Mouse (Mus musculus) kidney, adult 9 months (tissue): Measurements from ENCODE around the gene Mbd5.

Experiments
- DNase-seq: peaks from one replicate; pipeline ENCODE4 v3.0.0; 2022

Gene Mbd5

DNA sequence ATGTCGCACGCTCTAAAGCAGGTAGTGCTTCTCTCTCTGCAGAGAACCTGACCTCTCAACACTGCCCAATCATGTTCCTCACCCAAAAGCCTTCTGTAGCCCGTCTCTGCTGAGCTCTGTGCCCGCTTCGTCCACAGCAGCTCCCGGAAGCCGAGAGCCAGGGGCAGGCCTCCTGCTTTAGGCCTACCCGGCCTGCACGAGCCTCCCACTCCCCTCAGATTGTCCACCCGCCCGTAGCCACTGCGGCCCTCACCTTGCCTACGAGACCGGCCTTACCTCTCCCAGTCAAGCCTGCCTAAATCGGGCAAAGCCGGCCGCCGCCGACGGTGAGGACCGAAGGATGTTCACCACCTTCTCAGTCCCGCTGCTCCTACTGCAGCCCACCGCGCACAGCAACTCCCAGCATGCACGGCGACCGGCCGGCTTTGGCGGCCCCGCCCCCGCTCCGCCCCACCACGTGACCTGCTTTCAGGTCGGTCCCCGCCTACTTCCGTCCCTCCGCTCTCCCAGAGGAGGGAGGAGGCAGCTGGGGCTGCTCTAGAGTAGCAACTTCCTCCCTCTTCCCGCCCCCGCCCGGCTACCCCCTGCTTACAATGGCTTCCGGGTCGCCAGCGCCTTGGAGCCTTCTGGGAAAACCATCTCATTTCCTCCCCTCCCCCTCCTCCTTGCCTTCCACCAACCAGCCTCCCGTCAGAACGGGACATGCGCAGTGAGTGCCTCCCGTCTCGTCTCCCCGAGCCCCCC lies at the start of gene Mbd5:
Gene Mbd5 (plus strand): TSS at position 668 of the 744 bp plus-strand sequence.
- DNase-seq: peak; percentile 99

DNA sequence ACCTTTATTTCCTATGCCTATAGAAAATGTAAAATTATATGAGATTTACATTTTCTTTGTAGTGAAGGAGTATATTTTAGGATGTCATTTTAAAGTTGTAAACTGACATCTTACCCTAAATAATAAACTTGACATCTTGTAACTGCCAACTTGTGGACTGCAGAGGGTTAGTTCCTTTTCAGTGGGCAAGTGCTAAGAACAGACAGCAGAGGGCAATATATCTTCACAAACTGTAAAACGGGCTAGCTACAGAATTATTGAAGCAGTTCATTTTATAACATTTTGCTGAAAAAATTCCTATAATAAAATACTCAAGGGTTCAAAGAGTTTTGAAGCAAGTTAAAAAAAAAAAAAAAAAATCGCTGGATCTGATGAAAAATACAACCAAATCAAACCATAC lies 40.4 kb upstream of the Mbd5 start:
- DNase-seq: peak; percentile 21

DNA sequence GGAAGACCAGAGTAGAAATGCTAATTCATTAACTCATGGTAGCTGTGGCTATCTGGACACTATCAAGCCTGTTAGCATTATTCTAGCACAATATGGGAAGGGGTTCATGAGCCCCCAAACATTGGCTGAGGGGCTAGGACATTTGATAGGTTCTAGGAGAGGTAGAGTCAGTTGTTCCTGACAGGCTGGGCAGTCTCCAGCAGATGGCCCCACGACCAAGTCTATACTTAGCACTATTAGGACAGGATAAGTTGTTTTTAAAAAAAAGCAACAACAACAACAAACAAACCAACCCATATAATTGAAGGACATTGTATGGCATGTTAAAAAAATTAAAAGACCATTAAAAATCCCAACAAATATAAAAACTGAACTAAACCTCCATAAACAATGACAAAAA lies 35.1 kb upstream of the Mbd5 start:
- no peak for DNase-seq

- DNase-seq: no peak
Measured at GRCm38 (mm10) chr2:48915832-48916231, 33.5 kb upstream of the Mbd5 start.

- no peak for DNase-seq
Measured at GRCm38 (mm10) chr2:48935058-48935457, 14.2 kb upstream of the Mbd5 start.

GRCm38 (mm10) chr2:48947761-48948160 lies 1.5 kb upstream of the Mbd5 start:
- no peak for DNase-seq

GRCm38 (mm10) chr2:48949743-48950251 lies 489 bp downstream of the Mbd5 start:
- DNase-seq: peak; percentile 52

DNA sequence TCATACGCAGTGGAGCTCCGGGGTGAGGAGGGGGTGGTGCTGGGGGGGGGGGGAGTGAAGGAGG lies 776 bp downstream of the Mbd5 start, which contains the start of gene Orc4:
Gene Orc4 (minus strand): TSS at position 26 of the 64 bp plus-strand sequence.
- no peak for DNase-seq

GRCm38 (mm10) chr2:48950316-48950880 lies 1.1 kb downstream of the Mbd5 start:
- DNase-seq: no peak

GRCm38 (mm10) chr2:48956591-48956990 lies 7.3 kb downstream of the Mbd5 start:
- no peak for DNase-seq

DNA sequence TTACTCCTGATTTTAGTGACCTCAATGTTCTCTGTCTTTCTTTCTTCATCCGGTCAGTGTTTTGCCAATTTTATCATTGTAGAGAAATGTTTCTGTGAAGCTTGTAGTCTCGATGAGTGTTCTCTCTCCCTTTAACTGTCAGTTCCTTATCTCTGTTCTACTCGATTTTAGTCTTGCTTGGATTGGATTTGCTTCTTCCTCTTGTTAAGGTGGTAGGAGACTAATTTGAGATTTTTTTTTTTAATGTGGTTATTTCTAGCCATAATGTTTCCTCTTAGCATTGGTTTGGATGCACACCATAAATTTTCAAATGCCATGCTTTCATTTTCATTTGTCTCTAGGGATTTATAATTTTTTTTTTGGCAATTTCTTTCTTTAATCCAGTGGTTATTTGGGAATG lies 29.6 kb downstream of the Mbd5 start:
- DNase-seq: no peak

DNA sequence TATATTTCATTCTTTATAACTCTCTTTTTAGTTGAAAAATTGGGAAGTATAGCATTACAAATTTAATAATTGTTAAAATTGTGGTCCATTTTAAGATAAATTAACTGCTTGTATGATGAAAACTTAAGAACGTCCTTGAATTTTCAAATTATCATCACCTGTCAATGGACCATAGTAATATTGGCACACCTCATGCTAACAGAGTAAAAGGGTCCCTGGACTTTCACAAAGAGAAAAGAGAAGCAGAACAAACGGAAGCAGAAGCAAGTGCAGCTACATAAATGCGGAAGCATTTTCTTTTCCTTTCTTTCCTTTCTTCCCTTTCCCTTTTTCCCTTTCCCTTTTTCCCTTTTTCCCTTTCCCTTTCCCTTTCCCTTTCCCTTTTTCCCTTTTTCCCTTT lies 41.0 kb downstream of the Mbd5 start:
- DNase-seq: no peak

DNA sequence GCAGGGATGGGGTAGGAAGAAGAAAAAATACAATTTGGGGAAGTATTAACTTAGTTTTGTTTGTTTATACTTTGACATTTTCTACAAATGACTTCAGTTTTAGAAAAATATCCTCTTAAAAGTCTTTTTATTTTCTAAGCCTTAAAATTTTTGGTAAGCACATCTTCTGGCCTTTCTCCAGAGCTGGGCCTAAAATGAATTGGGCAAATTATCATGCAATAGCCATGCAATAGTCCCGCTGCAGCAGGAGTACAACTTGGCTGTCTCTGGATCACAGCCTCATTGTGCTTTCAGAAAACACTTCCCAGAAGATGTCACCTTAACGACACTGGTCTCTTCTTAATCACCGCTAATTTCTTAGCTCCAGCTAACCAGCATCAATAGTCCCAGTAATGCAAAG lies 91.2 kb downstream of the Mbd5 start:
- DNase-seq: no peak

GRCm38 (mm10) chr2:49050030-49050429 lies 100.7 kb downstream of the Mbd5 start:
- DNase-seq: no peak

DNA sequence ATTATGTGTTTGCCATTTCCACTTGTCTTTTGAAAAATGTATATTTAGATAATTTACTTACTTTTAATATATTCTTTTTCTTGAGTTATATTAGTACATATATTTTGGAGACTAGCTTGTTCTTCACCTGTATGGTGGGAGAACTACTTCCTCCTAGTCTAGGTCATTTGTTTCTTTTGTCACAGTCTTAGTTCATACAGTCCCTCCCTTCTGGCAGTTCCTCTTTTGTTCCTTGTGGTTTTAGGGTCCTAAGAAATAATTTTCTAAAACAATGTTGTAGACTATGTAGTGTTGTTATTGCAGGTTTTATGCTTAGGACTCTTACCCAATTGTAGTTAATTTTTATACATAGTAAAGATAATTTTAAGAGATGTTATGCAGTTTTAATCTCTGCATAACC lies 118.6 kb downstream of the Mbd5 start:
- DNase-seq: no peak

DNA sequence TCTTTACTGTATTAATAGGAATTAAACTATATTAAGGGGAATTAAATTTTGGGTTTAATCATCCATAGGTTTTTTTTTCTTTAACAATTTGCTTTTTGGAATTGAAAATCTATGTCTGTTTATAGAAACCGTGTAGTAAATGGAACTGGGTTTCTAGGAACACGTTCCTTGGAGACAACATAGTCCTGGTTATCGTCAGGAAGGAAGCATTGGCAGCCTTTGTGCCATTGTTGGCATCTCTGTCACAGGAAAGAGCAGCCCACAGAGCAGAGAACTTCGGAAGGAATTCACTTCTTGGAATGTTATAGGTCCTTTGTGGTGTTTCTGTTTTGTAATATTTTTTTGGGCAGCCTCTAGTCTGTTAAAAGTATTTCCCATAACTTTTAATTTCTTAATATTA lies 135.7 kb downstream of the Mbd5 start:
- no peak for DNase-seq

DNA sequence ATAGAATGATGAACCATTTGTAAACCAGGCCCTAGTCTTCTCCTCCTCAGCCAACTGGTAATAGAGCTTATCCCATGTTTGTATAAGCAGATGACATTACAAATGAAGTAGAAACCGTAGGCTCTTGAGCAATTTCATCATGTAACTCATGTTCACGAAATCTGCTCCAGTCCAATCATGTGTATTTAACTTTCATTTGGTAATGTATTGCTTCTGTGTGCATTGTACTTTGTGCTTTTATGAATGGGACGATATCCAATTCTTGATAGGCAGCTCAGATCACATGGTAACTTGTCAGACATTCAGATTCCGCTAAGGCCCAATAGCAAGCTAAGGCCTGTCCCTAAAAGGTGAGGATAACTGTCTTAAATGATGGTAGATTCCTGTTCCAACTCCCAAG lies 141.5 kb downstream of the Mbd5 start:
- no peak for DNase-seq

GRCm38 (mm10) chr2:49096765-49097164 lies 147.5 kb downstream of the Mbd5 start:
- DNase-seq: peak; percentile 19

GRCm38 (mm10) chr2:49108906-49109305 lies 159.6 kb downstream of the Mbd5 start:
- no peak for DNase-seq

- no peak for DNase-seq
Measured at GRCm38 (mm10) chr2:49119875-49120274, 170.6 kb downstream of the Mbd5 start.

DNA sequence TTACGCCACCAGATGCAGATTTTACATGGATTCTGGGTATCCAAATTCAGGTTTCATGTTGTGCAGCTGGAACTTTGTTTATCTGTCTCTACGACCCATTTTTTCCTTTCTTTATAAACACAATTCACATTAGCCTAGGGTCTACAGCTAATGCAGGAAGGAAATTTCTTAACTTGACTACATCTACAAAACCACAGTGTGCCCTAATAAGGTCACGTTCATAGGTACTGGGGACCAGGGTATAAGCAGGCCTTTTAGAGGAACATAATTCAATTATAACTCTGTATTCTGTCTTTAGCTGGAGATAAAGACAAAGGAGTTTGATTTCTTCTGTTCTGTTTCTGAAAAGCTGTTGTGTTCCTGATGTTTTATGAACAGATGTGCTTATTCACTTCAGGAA lies 172.3 kb downstream of the Mbd5 start:
- DNase-seq: no peak

DNA sequence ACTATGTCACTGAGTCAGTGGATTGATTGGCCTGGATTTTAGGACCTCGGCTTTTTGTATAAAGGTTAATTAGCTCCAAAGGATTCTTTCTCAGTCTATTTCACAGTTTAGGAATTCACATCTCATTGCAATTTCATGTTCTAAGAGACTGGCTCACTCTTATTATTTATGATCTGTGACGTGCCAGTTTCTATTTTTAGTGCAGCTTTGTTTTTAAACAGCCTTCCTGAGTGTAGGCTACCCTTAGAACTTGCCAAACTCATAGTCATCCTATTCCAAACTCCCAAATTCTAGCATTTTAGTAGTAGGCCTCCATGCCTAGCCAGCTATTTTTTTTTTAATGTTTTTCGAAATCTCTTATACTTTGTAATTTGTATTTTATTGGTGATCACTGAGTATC lies 192.9 kb downstream of the Mbd5 start:
- peak; percentile 6 for DNase-seq

- DNase-seq: no peak
Measured at GRCm38 (mm10) chr2:49153649-49154048, 204.3 kb downstream of the Mbd5 start.

- no peak for DNase-seq
Measured at GRCm38 (mm10) chr2:49160232-49160947, 211.1 kb downstream of the Mbd5 start.

- no peak for DNase-seq
Measured at GRCm38 (mm10) chr2:49169766-49170165, 220.5 kb downstream of the Mbd5 start.
